Mouse (Mus musculus) layer of hippocampus, adult 9-11 months (tissue): Measurements from ENCODE around the gene Greb1.

Experiments
- DNase-seq: peaks from one replicate; pipeline ENCODE4 v3.0.0; 2022

Gene Greb1

GRCm38 (mm10) chr12:16800259-16800958, at the start of gene Greb1:
Gene Greb1 (minus strand): TSS chr12:16800886.
- DNase-seq, result no peak

GRCm38 (mm10) chr12:16849821-16850220, 49.1 kb upstream of the Greb1 start:
- DNase-seq, result no peak

GRCm38 (mm10) chr12:16848501-16848900, 47.8 kb upstream of the Greb1 start:
- DNase-seq, result no peak

GRCm38 (mm10) chr12:16847204-16847792, 46.6 kb upstream of the Greb1 start:
- DNase-seq, result no peak

GRCm38 (mm10) chr12:16844623-16845592, 44.2 kb upstream of the Greb1 start:
- DNase-seq, result no peak

- DNase-seq, result no peak
Observed at GRCm38 (mm10) chr12:16840842-16841782, 40.4 kb upstream of the Greb1 start.

GRCm38 (mm10) chr12:16837766-16838165, 37.1 kb upstream of the Greb1 start:
- DNase-seq, result no peak

GRCm38 (mm10) chr12:16836188-16836587, 35.5 kb upstream of the Greb1 start:
- peak; percentile 93 for DNase-seq

GRCm38 (mm10) chr12:16834701-16835100, 34.0 kb upstream of the Greb1 start:
- no peak for DNase-seq

GRCm38 (mm10) chr12:16831071-16831470, 30.4 kb upstream of the Greb1 start:
- DNase-seq, result no peak

GRCm38 (mm10) chr12:16829785-16830184, 29.1 kb upstream of the Greb1 start:
- DNase-seq, result no peak

GRCm38 (mm10) chr12:16828505-16828904, 27.8 kb upstream of the Greb1 start:
- peak; percentile 58 for DNase-seq

GRCm38 (mm10) chr12:16823701-16824100, 23.0 kb upstream of the Greb1 start:
- DNase-seq, result no peak

- DNase-seq, result no peak
Observed at GRCm38 (mm10) chr12:16822181-16822734, 21.6 kb upstream of the Greb1 start.

GRCm38 (mm10) chr12:16820761-16821160, 20.1 kb upstream of the Greb1 start:
- DNase-seq, result no peak

GRCm38 (mm10) chr12:16818513-16818912, 17.8 kb upstream of the Greb1 start:
- no peak for DNase-seq

- DNase-seq, result no peak
Observed at GRCm38 (mm10) chr12:16817147-16817546, 16.5 kb upstream of the Greb1 start.

- no peak for DNase-seq
Observed at GRCm38 (mm10) chr12:16811477-16811876, 10.8 kb upstream of the Greb1 start.

- DNase-seq, result peak; percentile 78
Observed at GRCm38 (mm10) chr12:16810525-16811431, 10.1 kb upstream of the Greb1 start, which contains the start of gene E2f6. Gene E2f6 (plus strand): TSS chr12:16810963.

GRCm38 (mm10) chr12:16808045-16808444, 7.4 kb upstream of the Greb1 start:
- no peak for DNase-seq

- DNase-seq, result peak; percentile 80
Observed at GRCm38 (mm10) chr12:16805511-16805910, 4.8 kb upstream of the Greb1 start.
